Mouse (Mus musculus) stomach, embryonic 15.5 days (tissue): ENCODE results near the gene Mllt1. TPM values are rescaled to one million over a fixed set of nuclear protein-coding genes. Genes with fewer than 3 reads are reported as not detected.

Experiments
- ATAC-seq: fragments of 200-750 bp; cut with Nextera tagmentation; 2 replicates; pipeline ENCODE4 v1.8.0; 2017; ENCODE audit warnings: low read depth, moderate number of reproducible peaks, moderate TSS enrichment; ENCODE audit not compliant: insufficient read depth, low FRiP score
- H3K27ac ChIP-seq: fragments of 300-500 bp; sonication (generic); 2 replicates; pipeline ENCODE4 v1.5.1; 2015; ENCODE audit warnings: mild to moderate bottlenecking, inconsistent platforms
- H3K27me3 ChIP-seq: fragments of 300-500 bp; sonication (generic); replicated peaks from 2 replicates; pipeline ENCODE4 v1.6.1; 2015; ENCODE audit warnings: inconsistent platforms
- H3K36me3 ChIP-seq: fragments of 300-500 bp; sonication (generic); 2 replicates; pipeline ENCODE4 v1.6.1; 2015; ENCODE audit warnings: inconsistent platforms
- H3K4me1 ChIP-seq: fragments of 300-500 bp; sonication (generic); 2 replicates; pipeline ENCODE4 v1.6.1; 2015; ENCODE audit warnings: inconsistent platforms
- H3K4me2 ChIP-seq: fragments of 300-500 bp; sonication (generic); 2 replicates; pipeline ENCODE4 v1.6.1; 2015; ENCODE audit warnings: mild to moderate bottlenecking, inconsistent platforms
- H3K4me3 ChIP-seq: fragments of 300-500 bp; sonication (generic); replicated peaks from 2 replicates; pipeline ENCODE4 v1.5.1; 2015; ENCODE audit warnings: inconsistent platforms
- H3K9ac ChIP-seq: fragments of 300-500 bp; sonication (generic); 2 replicates; pipeline ENCODE4 v1.6.1; 2015; ENCODE audit warnings: inconsistent platforms
- H3K9me3 ChIP-seq: fragments of 300-500 bp; sonication (generic); 2 replicates; pipeline ENCODE4 v1.6.1; 2016; ENCODE audit warnings: inconsistent platforms
- WGBS: fragments of 180-500 bp; shearing (Covaris S2); methylation state at CpG from one replicate; pipeline ENCODE4 v1.1.7; 2015; 5-methylcytosine and 5-hydroxymethylcytosine counted together
- polyA plus RNA-seq: library from polyadenylated mRNA; unstranded; fragments of >200 nt; fragmentation: Nextera tagmentation; extraction: Ambion mirVana; gene quantifications from 2 replicates; pipeline ENCODE4 v1.2.1, GENCODE M21; 2015

Gene Mllt1
- polyA plus RNA-seq, 1 experiment from 2014 or later: 39.8 TPM

- 85% methylated on average over 2 of the region's 2 CpGs for WGBS
- no peak within 1 kb of the TSS for H3K4me2 ChIP-seq
- no peak within 1 kb of the TSS for H3K4me3 ChIP-seq
- H3K36me3 ChIP-seq: no peaks in the 10 kb centered on the region
- H3K27ac ChIP-seq: no peak within 1 kb of the TSS
- ATAC-seq: no peak
- H3K9ac ChIP-seq: no peak within 1 kb of the TSS
- H3K27me3 ChIP-seq: no peaks in the 10 kb centered on the region
- no peaks in the 10 kb centered on the region for H3K9me3 ChIP-seq
- no peaks in the 10 kb centered on the region for H3K4me1 ChIP-seq
These were observed 61.0 kb downstream of the Mllt1 start, which contains the start of gene Acsbg2 for GRCm38 (mm10) chr17:56874237-56874636. Gene Acsbg2, minus strand, starts transcription at chr17:56874447.

GRCm38 (mm10) chr17:56872512-56872911, 62.7 kb downstream of the Mllt1 start:
- 70% methylated on average over 7 of the region's 7 CpGs for WGBS
- no peak overlapping the region for H3K9ac ChIP-seq
- H3K4me3 ChIP-seq: no peak overlapping the region
- no peak overlapping the region for H3K4me2 ChIP-seq
- H3K4me1 ChIP-seq: no peaks in the 10 kb centered on the region
- no peaks in the 10 kb centered on the region for H3K27me3 ChIP-seq
- H3K9me3 ChIP-seq: no peaks in the 10 kb centered on the region
- H3K27ac ChIP-seq: no peak overlapping the region
- H3K36me3 ChIP-seq: no peaks in the 10 kb centered on the region
- ATAC-seq: no peak

- no peaks in the 10 kb centered on the region for H3K36me3 ChIP-seq
These were observed 63.4 kb downstream of the Mllt1 start for GRCm38 (mm10) chr17:56871767-56872166.

GRCm38 (mm10) chr17:56870287-56870953, 64.8 kb downstream of the Mllt1 start:
- no peak for ATAC-seq
- H3K9ac ChIP-seq: no peak overlapping the region
- H3K9me3 ChIP-seq: no peaks in the 10 kb centered on the region
- H3K36me3 ChIP-seq: no peaks in the 10 kb centered on the region
- no peak overlapping the region for H3K27ac ChIP-seq
- H3K4me3 ChIP-seq: no peak overlapping the region
- no peak overlapping the region for H3K4me2 ChIP-seq
- 66% methylated on average over 15 of the region's 15 CpGs for WGBS
- H3K27me3 ChIP-seq: no peaks in the 10 kb centered on the region
- no peaks in the 10 kb centered on the region for H3K4me1 ChIP-seq

More at GRCm38 (mm10) chr17:56871767-56872166, 63.4 kb downstream of the Mllt1 start:
- no peaks in the 10 kb centered on the region for H3K27me3 ChIP-seq
- no peak overlapping the region for H3K4me2 ChIP-seq
- ATAC-seq: no peak
- H3K4me1 ChIP-seq: no peaks in the 10 kb centered on the region
- H3K9me3 ChIP-seq: no peaks in the 10 kb centered on the region
- WGBS: 63% methylated on average over 8 of the region's 8 CpGs
- no peak overlapping the region for H3K27ac ChIP-seq
- H3K4me3 ChIP-seq: no peak overlapping the region
- H3K9ac ChIP-seq: no peak overlapping the region

- Histone ChIP-seq H3K9me3 (no peaks in the 10 kb centered on the region), H3K27ac (no peak overlapping the region), H3K36me3 (no peaks in the 10 kb centered on the region), H3K27me3 (no peaks in the 10 kb centered on the region), H3K4me2 (no peak overlapping the region), H3K4me3 (no peak overlapping the region), H3K4me1 (no peaks in the 10 kb centered on the region), H3K9ac (no peak overlapping the region)
- no peak for ATAC-seq
- WGBS: 81% methylated on average over 9 of the region's 9 CpGs
These were observed 65.7 kb downstream of the Mllt1 start for GRCm38 (mm10) chr17:56869481-56869977.

GRCm38 (mm10) chr17:56866071-56866470, 69.1 kb downstream of the Mllt1 start:
- no peaks in the 10 kb centered on the region for H3K9me3 ChIP-seq
- ATAC-seq: no peak
- WGBS: 73% methylated on average over 7 of the region's 7 CpGs
- H3K4me1 ChIP-seq: no peaks in the 10 kb centered on the region
- H3K4me2 ChIP-seq: no peak overlapping the region
- no peak overlapping the region for H3K4me3 ChIP-seq
- H3K9ac ChIP-seq: no peak overlapping the region
- H3K27me3 ChIP-seq: no peaks in the 10 kb centered on the region
- H3K27ac ChIP-seq: no peak overlapping the region
- no peaks in the 10 kb centered on the region for H3K36me3 ChIP-seq

GRCm38 (mm10) chr17:56861197-56861596, 74.0 kb downstream of the Mllt1 start:
- WGBS: 47% methylated on average over 3 of the region's 3 CpGs
- H3K9ac ChIP-seq: no peak overlapping the region
- no peak overlapping the region for H3K4me2 ChIP-seq
- no peak overlapping the region for H3K27ac ChIP-seq
- no peaks in the 10 kb centered on the region for H3K9me3 ChIP-seq
- no peaks in the 10 kb centered on the region for H3K36me3 ChIP-seq
- H3K27me3 ChIP-seq: no peaks in the 10 kb centered on the region
- H3K4me1 ChIP-seq: no peaks in the 10 kb centered on the region
- no peak overlapping the region for H3K4me3 ChIP-seq
- ATAC-seq: peak; percentile 39; the same call in 1 of the 2 replicates

- H3K4me1 ChIP-seq: no peaks in the 10 kb centered on the region
- H3K27me3 ChIP-seq: no peaks in the 10 kb centered on the region
- 42% methylated on average over 7 of the region's 7 CpGs for WGBS
- H3K4me2 ChIP-seq: no peak overlapping the region
- H3K36me3 ChIP-seq: no peaks in the 10 kb centered on the region
- peak overlapping the region; percentile 46; the same call in 1 of the 2 replicates for H3K27ac ChIP-seq
- ATAC-seq: no peak
- H3K4me3 ChIP-seq: no peak overlapping the region
- no peak overlapping the region for H3K9ac ChIP-seq
- H3K9me3 ChIP-seq: no peaks in the 10 kb centered on the region
These were observed 76.3 kb downstream of the Mllt1 start for GRCm38 (mm10) chr17:56858922-56859321.

GRCm38 (mm10) chr17:56858216-56858615, 77.0 kb downstream of the Mllt1 start:
- Histone ChIP-seq H3K36me3 (no peaks in the 10 kb centered on the region), H3K27ac (peak overlapping the region; percentile 46; the same call in 1 of the 2 replicates), H3K9ac (no peak overlapping the region), H3K27me3 (no peaks in the 10 kb centered on the region), H3K4me3 (no peak overlapping the region), H3K4me1 (no peaks in the 10 kb centered on the region), H3K9me3 (no peaks in the 10 kb centered on the region), H3K4me2 (no peak overlapping the region)
- 59% methylated on average over 4 of the region's 4 CpGs for WGBS
- no peak for ATAC-seq

GRCm38 (mm10) chr17:56855421-56855820, 79.8 kb downstream of the Mllt1 start:
- 70% methylated on average over 3 of the region's 3 CpGs for WGBS
- no peak for ATAC-seq

GRCm38 (mm10) chr17:56851167-56851566, 84.0 kb downstream of the Mllt1 start:
- H3K36me3 ChIP-seq: no peaks in the 10 kb centered on the region
- H3K9ac ChIP-seq: no peak overlapping the region
- H3K27me3 ChIP-seq: no peaks in the 10 kb centered on the region
- H3K4me1 ChIP-seq: no peaks in the 10 kb centered on the region
- 75% methylated on average over 3 of the region's 3 CpGs for WGBS
- H3K4me3 ChIP-seq: no peak overlapping the region
- no peak overlapping the region for H3K27ac ChIP-seq
- ATAC-seq: no peak
- H3K9me3 ChIP-seq: no peaks in the 10 kb centered on the region
- H3K4me2 ChIP-seq: no peak overlapping the region

More at GRCm38 (mm10) chr17:56855421-56855820, 79.8 kb downstream of the Mllt1 start:
- Histone ChIP-seq H3K4me1 (no peaks in the 10 kb centered on the region), H3K9ac (no peak overlapping the region), H3K27me3 (no peaks in the 10 kb centered on the region), H3K4me3 (no peak overlapping the region), H3K9me3 (no peaks in the 10 kb centered on the region), H3K36me3 (no peaks in the 10 kb centered on the region), H3K27ac (no peak overlapping the region), H3K4me2 (no peak overlapping the region)

- H3K36me3 ChIP-seq: no peaks in the 10 kb centered on the region
- H3K27me3 ChIP-seq: no peaks in the 10 kb centered on the region
- 83% methylated on average over 13 of the region's 13 CpGs for WGBS
These were observed 85.5 kb downstream of the Mllt1 start for GRCm38 (mm10) chr17:56849710-56850109.

More at GRCm38 (mm10) chr17:56849710-56850109, 85.5 kb downstream of the Mllt1 start:
- no peak overlapping the region for H3K4me3 ChIP-seq
- ATAC-seq: no peak
- no peak overlapping the region for H3K4me2 ChIP-seq
- no peak overlapping the region for H3K27ac ChIP-seq
- no peaks in the 10 kb centered on the region for H3K4me1 ChIP-seq
- no peaks in the 10 kb centered on the region for H3K9me3 ChIP-seq
- H3K9ac ChIP-seq: no peak overlapping the region
